Mouse (Mus musculus): ENCODE measurements around the gene Cldn14. TPM values are rescaled to one million over a fixed set of nuclear protein-coding genes. Genes with fewer than 3 reads are reported as not detected.
"Not testable (repeated sequence)": the region's sequence is repeated elsewhere in the genome, so short reads cannot be mapped to it uniquely, and the experiment has no call there.

Cldn14 gene
- total RNA-seq (2017): not detected in 2 replicates

GRCm38 (mm10) chr16:94008737-94009136 lies at the start of gene Cldn14:
TSS of gene Cldn14 (minus strand) at chr16:94008837.
- ATAC-seq (ENCODE audit: extremely low read depth, insufficient number of reproducible peaks, low FRiP score, poor library complexity, severe bottlenecking): no peak

- no peak for ATAC-seq (ENCODE audit: extremely low read depth, insufficient number of reproducible peaks, low FRiP score, poor library complexity, severe bottlenecking)
Measured at GRCm38 (mm10) chr16:94055576-94055975, 46.9 kb upstream of the Cldn14 start.

- no peak for ATAC-seq (ENCODE audit: extremely low read depth, insufficient number of reproducible peaks, low FRiP score, poor library complexity, severe bottlenecking)
Measured at GRCm38 (mm10) chr16:94055176-94055575, 46.5 kb upstream of the Cldn14 start.

GRCm38 (mm10) chr16:94050368-94050767 lies 41.7 kb upstream of the Cldn14 start:
- no peak for ATAC-seq (ENCODE audit: extremely low read depth, insufficient number of reproducible peaks, low FRiP score, poor library complexity, severe bottlenecking)

- no peak for ATAC-seq (ENCODE audit: extremely low read depth, insufficient number of reproducible peaks, low FRiP score, poor library complexity, severe bottlenecking)
Measured at GRCm38 (mm10) chr16:94044996-94045395, 36.4 kb upstream of the Cldn14 start.

GRCm38 (mm10) chr16:94043797-94044196 lies 35.2 kb upstream of the Cldn14 start:
- no peak for ATAC-seq (ENCODE audit: extremely low read depth, insufficient number of reproducible peaks, low FRiP score, poor library complexity, severe bottlenecking)

GRCm38 (mm10) chr16:94041065-94041712 lies 32.6 kb upstream of the Cldn14 start:
- ATAC-seq (ENCODE audit: extremely low read depth, insufficient number of reproducible peaks, low FRiP score, poor library complexity, severe bottlenecking): no peak

- ATAC-seq (ENCODE audit: extremely low read depth, insufficient number of reproducible peaks, low FRiP score, poor library complexity, severe bottlenecking): no peak
Measured at GRCm38 (mm10) chr16:94040485-94040884, 31.8 kb upstream of the Cldn14 start.

GRCm38 (mm10) chr16:94038986-94039341 lies 30.3 kb upstream of the Cldn14 start:
- no peak for ATAC-seq (ENCODE audit: extremely low read depth, insufficient number of reproducible peaks, low FRiP score, poor library complexity, severe bottlenecking)

GRCm38 (mm10) chr16:94038272-94038985 lies 29.8 kb upstream of the Cldn14 start:
- ATAC-seq (ENCODE audit: extremely low read depth, insufficient number of reproducible peaks, low FRiP score, poor library complexity, severe bottlenecking): no peak

GRCm38 (mm10) chr16:94037280-94037679 lies 28.6 kb upstream of the Cldn14 start:
- ATAC-seq (ENCODE audit: extremely low read depth, insufficient number of reproducible peaks, low FRiP score, poor library complexity, severe bottlenecking): no peak

GRCm38 (mm10) chr16:94034152-94034551 lies 25.5 kb upstream of the Cldn14 start:
- ATAC-seq (ENCODE audit: extremely low read depth, insufficient number of reproducible peaks, low FRiP score, poor library complexity, severe bottlenecking): no peak

- no peak for ATAC-seq (ENCODE audit: extremely low read depth, insufficient number of reproducible peaks, low FRiP score, poor library complexity, severe bottlenecking)
Measured at GRCm38 (mm10) chr16:94032270-94032669, 23.6 kb upstream of the Cldn14 start.

- no peak for ATAC-seq (ENCODE audit: extremely low read depth, insufficient number of reproducible peaks, low FRiP score, poor library complexity, severe bottlenecking)
Measured at GRCm38 (mm10) chr16:94023352-94024280, 15.0 kb upstream of the Cldn14 start.

GRCm38 (mm10) chr16:94019725-94020124 lies 11.1 kb upstream of the Cldn14 start:
- ATAC-seq (ENCODE audit: extremely low read depth, insufficient number of reproducible peaks, low FRiP score, poor library complexity, severe bottlenecking): not testable (repeated sequence)

- no peak for ATAC-seq (ENCODE audit: extremely low read depth, insufficient number of reproducible peaks, low FRiP score, poor library complexity, severe bottlenecking)
Measured at GRCm38 (mm10) chr16:94017953-94018352, 9.3 kb upstream of the Cldn14 start.

- no peak for ATAC-seq (ENCODE audit: extremely low read depth, insufficient number of reproducible peaks, low FRiP score, poor library complexity, severe bottlenecking)
Measured at GRCm38 (mm10) chr16:94014489-94015096, 6.0 kb upstream of the Cldn14 start.

- ATAC-seq (ENCODE audit: extremely low read depth, insufficient number of reproducible peaks, low FRiP score, poor library complexity, severe bottlenecking): not testable (repeated sequence)
Measured at GRCm38 (mm10) chr16:94013328-94014086, 4.9 kb upstream of the Cldn14 start.
